Mouse (Mus musculus): Measurements from ENCODE around the gene Cog1.

GRCm38 (mm10) chr11:113681979-113682378 is 33.0 kb downstream of the Cog1 start:
- TF ChIP-seq CTCF (IDR thresholded peaks at IDR 0.05; ENCODE audit: insufficient read depth, low read length): no peak
- no peak for TF ChIP-seq POLR2A (IDR thresholded peaks at IDR 0.05; ENCODE audit: borderline replicate concordance, extremely low read depth, low read depth, low read length)
